ENCODE assay signal across 9 mouse cellular contexts in genomic region chr8:115397981-115398380, GRCm38 (mm10).
DNase-seq lines count a peak whose midpoint lies in the region.
"Had no signal": no experiment of that assay in that cellular context is flagged by ENCODE, and none has a peak within 500 bp of the region (broad histone marks: within the 10 kb centered on the region; RNA-seq: fewer than 3 reads in every experiment).

No protein-coding gene starts in this region.

- intact Hi-C loops in left cerebral cortex, postnatal 14 days (cut with DNase I), result no loop called here

- DNase-seq in CD4-positive helper T cell, adult 2 months (ENCODE audit: low read depth, low spot score), result peak; percentile 88
- peak; percentile 74 for DNase-seq in T-cell, adult 2 months (ENCODE audit: low spot score)
- peak; percentile 32 to 44 for DNase-seq in lung, postnatal 4 days
- peak; percentile 88 to 90 for DNase-seq in spleen, postnatal 36 days (ENCODE audit: low spot score in 2 of 2)
- DNase-seq in frontal cortex, postnatal 14 days (ENCODE audit: low spot score in 2 of 2), result no peak
- no peak for DNase-seq in urinary bladder, postnatal 36 days (ENCODE audit: low spot score in 2 of 2)
- no peak for DNase-seq in left cerebral cortex, postnatal 14 days (ENCODE audit: low spot score in 2 of 2)
- DNase-seq: cerebellum, adult 2 months; kidney, postnatal 4 days had no signal

Comparison
In these comparisons a context has a peak if more than half of its experiments do, and no peak if none do; other contexts are left out.
1. DNase-seq: peak in CD4-positive helper T cell, adult 2 months (single experiment), T-cell, adult 2 months (single experiment), lung, postnatal 4 days (2 of 2) and spleen, postnatal 36 days (2 of 2); none in frontal cortex, postnatal 14 days (0 of 2), urinary bladder, postnatal 36 days (0 of 2) and left cerebral cortex, postnatal 14 days (0 of 2).